Mouse (Mus musculus): ENCODE measurements around the gene Cfap46. TPM values are rescaled to one million over a fixed set of nuclear protein-coding genes. Genes with fewer than 3 reads are reported as not detected.

The Cfap46 gene
- polyA plus RNA-seq, 1 experiment: not detected

DNA sequence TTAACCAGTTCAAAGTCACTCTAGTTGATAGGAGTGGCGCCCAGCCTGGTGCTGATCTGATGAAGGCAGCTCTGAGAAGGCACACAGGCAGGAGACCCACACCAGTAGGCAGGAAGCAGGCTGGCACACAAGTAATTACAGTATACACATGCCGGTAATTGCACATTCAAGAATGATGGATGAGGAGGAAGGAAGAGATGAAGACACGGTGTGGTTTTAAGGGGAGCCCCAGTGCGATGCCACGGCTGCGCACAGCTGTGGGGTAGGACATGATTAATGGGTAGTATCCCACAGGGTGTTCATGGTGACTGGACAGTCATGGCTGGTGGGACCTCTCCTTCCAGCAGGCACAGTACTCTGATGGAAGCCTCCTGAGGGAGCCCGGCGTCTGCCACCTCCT lies 117.1 kb downstream of the Cfap46 start:
- no peak for TF ChIP-seq GATA1 (IDR thresholded peaks at IDR 0.05; ENCODE audit: borderline replicate concordance, low read length)
- TF ChIP-seq FLI1 (IDR thresholded peaks at IDR 0.05; ENCODE audit: low read length): no peak
- peaks cover 20% of the 10 kb centered on the region for H3K4me1 ChIP-seq
- H3K27me3 ChIP-seq (replicated peaks): no peaks in the 10 kb centered on the region
- H3K9me3 ChIP-seq: no peaks in the 10 kb centered on the region
- peaks cover 96% of the 10 kb centered on the region for H3K36me3 ChIP-seq (replicated peaks; ENCODE audit: low read length)
- H3K4me3 ChIP-seq (replicated peaks): no peak overlapping the region

DNA sequence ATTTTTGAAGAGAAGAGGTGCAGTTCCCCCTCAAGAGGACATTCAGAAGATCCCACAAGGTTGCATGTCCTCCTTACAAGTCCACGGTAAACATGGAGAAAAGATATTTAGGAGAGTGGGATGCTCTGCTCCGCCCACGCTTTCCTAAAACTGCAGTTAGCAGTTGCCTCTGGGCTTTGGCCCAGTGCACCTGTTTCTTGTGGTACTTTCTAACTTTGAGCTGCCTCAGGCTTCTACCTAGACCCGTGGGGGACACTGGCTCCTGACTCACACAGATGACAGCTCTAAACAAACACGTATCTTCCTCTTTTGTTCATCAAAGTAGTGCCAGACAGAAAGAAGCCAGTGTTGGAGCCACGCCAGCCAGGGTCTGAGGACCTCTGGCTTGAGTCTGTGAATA lies 117.6 kb downstream of the Cfap46 start:
- Histone ChIP-seq H3K4me3 (replicated peaks) (no peak overlapping the region), H3K27me3 (replicated peaks) (no peaks in the 10 kb centered on the region), H3K9me3 (no peaks in the 10 kb centered on the region), H3K4me1 (peaks cover 17% of the 10 kb centered on the region), H3K36me3 (replicated peaks; ENCODE audit: low read length) (peaks cover 96% of the 10 kb centered on the region)
- no peak for TF ChIP-seq FLI1 (IDR thresholded peaks at IDR 0.05; ENCODE audit: low read length)
- no peak for TF ChIP-seq GATA1 (IDR thresholded peaks at IDR 0.05; ENCODE audit: borderline replicate concordance, low read length)

DNA sequence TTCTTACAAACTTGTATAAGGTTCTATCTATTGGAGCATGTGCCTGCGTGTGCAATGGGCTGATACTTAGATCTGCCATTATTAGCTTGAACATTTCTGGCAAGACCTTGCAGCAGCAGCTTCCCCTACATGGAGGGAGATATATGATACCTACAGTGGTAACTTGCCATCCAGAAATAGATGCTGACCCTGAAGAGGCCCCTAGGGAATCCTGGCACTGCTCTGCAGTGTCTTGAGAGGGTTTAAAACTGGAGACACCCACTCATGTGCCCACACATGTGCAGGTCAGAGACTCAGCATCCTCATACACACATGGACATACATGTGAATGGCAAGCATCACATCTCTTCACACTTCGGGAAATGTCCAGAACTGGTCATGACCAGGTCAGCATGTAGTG lies 119.5 kb downstream of the Cfap46 start:
- Histone ChIP-seq H3K36me3 (replicated peaks; ENCODE audit: low read length) (peaks cover 100% of the 10 kb centered on the region), H3K27me3 (replicated peaks) (no peaks in the 10 kb centered on the region), H3K4me3 (replicated peaks) (no peak overlapping the region), H3K4me1 (peaks cover 31% of the 10 kb centered on the region), H3K9me3 (no peaks in the 10 kb centered on the region)
- no peak for TF ChIP-seq FLI1 (IDR thresholded peaks at IDR 0.05; ENCODE audit: low read length)

DNA sequence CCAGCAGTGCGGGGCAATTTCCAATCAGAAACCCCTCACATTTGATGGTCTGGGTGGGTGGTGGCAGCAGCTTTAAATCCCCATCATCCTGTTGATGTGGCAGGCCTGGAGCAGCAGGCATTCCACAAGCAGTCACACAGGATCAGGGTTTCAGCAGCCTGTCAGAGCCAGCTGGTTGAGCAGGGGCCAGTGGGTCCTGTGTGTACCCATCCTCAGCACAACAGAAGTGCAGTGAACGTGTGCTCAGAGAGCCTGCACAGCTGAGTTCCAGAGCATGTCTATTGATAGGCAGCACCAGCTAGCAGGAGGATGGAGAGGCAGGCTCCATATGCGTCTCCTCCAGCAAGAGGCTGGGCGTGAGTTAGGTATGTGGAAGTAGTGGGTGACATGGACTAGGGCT lies 120.2 kb downstream of the Cfap46 start:
- TF ChIP-seq GATA1 (IDR thresholded peaks at IDR 0.05; ENCODE audit: borderline replicate concordance, low read length): no peak
- TF ChIP-seq FLI1 (IDR thresholded peaks at IDR 0.05; ENCODE audit: low read length): no peak

DNA sequence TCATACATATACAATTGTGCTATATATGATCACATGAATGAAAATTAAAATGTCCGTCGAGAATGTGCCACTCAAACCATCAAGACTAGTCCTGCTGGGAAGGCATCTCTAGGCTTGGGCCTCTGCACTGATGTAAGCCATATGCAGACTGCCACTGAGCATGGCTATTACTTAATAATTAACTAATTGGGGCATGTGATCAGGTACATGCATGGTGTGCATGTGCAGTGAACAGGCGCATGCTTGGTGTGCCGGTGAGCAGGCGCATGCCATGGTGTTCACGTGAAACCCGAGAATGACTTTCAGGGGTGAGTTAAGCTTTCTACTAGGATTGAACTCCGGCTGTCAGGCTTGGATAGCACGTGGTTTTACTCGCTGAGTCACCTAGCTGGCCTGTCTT lies 124.0 kb downstream of the Cfap46 start:
- H3K9me3 ChIP-seq: no peaks in the 10 kb centered on the region
- H3K4me3 ChIP-seq (replicated peaks): no peak overlapping the region
- H3K4me1 ChIP-seq: peaks cover 54% of the 10 kb centered on the region
- no peaks in the 10 kb centered on the region for H3K27me3 ChIP-seq (replicated peaks)
- H3K36me3 ChIP-seq (replicated peaks; ENCODE audit: low read length): peaks cover 94% of the 10 kb centered on the region
- TF ChIP-seq FLI1 (IDR thresholded peaks at IDR 0.05; ENCODE audit: low read length): no peak
- no peak for TF ChIP-seq GATA1 (IDR thresholded peaks at IDR 0.05; ENCODE audit: borderline replicate concordance, low read length)

More for the DNA sequence above, 120.2 kb downstream of the Cfap46 start:
- H3K4me3 ChIP-seq (replicated peaks): no peak overlapping the region
- H3K27me3 ChIP-seq (replicated peaks): no peaks in the 10 kb centered on the region
- H3K9me3 ChIP-seq: no peaks in the 10 kb centered on the region
- H3K4me1 ChIP-seq: peaks cover 38% of the 10 kb centered on the region
- peaks cover 100% of the 10 kb centered on the region for H3K36me3 ChIP-seq (replicated peaks; ENCODE audit: low read length)

DNA sequence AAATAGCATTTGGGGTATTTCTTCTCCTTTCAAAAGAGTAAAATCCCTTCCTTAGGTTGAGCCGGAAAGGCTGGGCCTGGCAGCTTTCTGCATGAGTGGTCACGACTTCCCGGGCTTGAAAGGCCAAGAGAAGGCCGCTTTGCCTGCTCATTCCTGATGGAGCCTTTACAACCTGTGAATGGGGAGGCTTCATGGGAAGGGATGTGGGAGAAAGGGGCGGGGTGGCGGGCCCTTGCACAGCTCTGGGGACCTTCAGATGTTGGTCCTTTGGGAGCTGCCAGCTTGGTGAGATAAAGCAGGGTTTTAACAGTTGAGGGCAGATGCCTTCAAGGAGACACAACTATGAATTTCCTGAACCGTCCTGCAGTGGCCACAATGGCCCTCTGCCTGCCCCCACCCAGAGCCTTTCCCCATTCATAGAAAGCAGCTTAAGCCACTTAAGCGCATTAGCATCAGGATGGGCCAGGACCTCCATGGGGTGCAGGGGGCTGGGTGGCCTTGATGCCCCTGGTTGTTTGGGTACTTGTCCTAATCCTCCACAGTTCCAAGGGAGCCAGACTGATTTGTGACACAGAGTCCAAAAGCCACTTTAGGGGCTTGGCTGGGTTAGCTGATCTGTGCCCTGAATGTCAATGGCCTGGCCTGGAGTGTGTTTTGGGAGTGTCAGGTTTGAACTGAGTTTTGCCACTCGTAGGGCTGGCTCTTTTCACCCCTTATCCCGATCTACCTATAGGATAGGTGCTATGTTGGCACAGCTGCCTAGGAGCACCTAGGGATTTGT lies 126.7 kb downstream of the Cfap46 start:
- Histone ChIP-seq H3K9me3 (no peaks in the 10 kb centered on the region), H3K27me3 (replicated peaks) (no peaks in the 10 kb centered on the region), H3K4me1 (peaks cover 50% of the 10 kb centered on the region), H3K36me3 (replicated peaks; ENCODE audit: low read length) (peaks cover 89% of the 10 kb centered on the region), H3K4me3 (replicated peaks) (no peak overlapping the region)
- no peak for TF ChIP-seq GATA1 (IDR thresholded peaks at IDR 0.05; ENCODE audit: borderline replicate concordance, low read length)

DNA sequence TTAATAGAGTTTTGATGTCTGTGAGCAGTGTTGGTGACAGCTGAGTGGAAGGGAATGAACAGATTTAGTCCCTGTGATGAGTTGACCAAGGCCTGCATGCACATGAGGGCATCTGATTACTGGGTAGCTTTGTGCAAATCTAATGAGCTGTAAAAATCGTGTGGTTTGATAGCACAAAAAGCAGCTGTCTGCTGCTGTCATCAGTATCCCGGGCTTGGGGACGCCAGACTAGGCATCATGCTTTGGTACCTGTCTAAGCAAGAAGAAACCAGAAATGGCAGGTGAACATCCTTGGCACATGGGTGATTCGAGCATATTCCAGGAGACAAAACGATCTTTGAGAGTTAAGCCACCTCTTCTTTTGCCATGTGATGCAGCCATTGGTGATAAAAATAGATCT lies 127.3 kb downstream of the Cfap46 start:
- no peaks in the 10 kb centered on the region for H3K9me3 ChIP-seq
- peaks cover 89% of the 10 kb centered on the region for H3K36me3 ChIP-seq (replicated peaks; ENCODE audit: low read length)
- no peak overlapping the region for H3K4me3 ChIP-seq (replicated peaks)
- H3K27me3 ChIP-seq (replicated peaks): no peaks in the 10 kb centered on the region
- TF ChIP-seq FLI1 (IDR thresholded peaks at IDR 0.05; ENCODE audit: low read length) (no peak), GATA1 (IDR thresholded peaks at IDR 0.05; ENCODE audit: borderline replicate concordance, low read length) (no peak)
- peaks cover 50% of the 10 kb centered on the region for H3K4me1 ChIP-seq

DNA sequence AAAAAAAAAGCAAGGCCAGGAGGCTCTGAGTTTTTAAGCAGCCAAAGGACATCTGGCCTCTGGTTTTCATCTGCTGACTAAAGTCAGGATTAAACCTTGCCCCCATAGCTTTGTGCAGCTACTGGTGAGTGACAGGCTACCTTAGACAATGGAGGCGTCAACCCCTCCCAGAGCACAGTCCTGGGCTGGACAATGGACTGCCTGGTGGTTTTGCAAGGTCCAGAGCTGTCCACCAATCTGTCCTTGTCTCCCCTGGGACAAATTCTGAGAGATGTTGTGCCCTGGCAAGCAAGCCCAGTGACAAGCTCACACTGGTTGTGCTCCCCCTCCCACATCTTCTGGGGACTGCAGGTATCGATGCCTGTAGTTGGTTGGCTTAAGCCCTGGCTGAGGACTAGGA lies 132.1 kb downstream of the Cfap46 start:
- Histone ChIP-seq H3K27me3 (replicated peaks) (no peaks in the 10 kb centered on the region), H3K4me3 (replicated peaks) (no peak overlapping the region), H3K4me1 (peaks cover 33% of the 10 kb centered on the region), H3K36me3 (replicated peaks; ENCODE audit: low read length) (peaks cover 89% of the 10 kb centered on the region), H3K9me3 (no peaks in the 10 kb centered on the region)
- TF ChIP-seq GATA1 (IDR thresholded peaks at IDR 0.05; ENCODE audit: borderline replicate concordance, low read length) (no peak), FLI1 (IDR thresholded peaks at IDR 0.05; ENCODE audit: low read length) (no peak)

Other genes starting within 250 kb of the Cfap46 start
- not detected in 2 replicates for gene Nkx6-2, start 101.0 kb downstream of the Cfap46 start, polyA plus RNA-seq (2012; ENCODE audit: insufficient read depth, low replicate concordance)
- gene Adgra1, start 150.4 kb upstream of the Cfap46 start, polyA plus RNA-seq (2012; ENCODE audit: insufficient read depth, low replicate concordance): not detected in 2 replicates
- gene Kndc1, start 210.9 kb upstream of the Cfap46 start, polyA plus RNA-seq (2012; ENCODE audit: insufficient read depth, low replicate concordance): not detected in 2 replicates

Measured in megakaryocyte, embryonic 14.5 days (primary cell).